Comparison of ENCODE assay signal across 20 mouse cellular contexts in genomic region chr13:96746055-96746454, GRCm38 (mm10). TPM values are rescaled to one million over a fixed set of nuclear protein-coding genes. Genes with fewer than 3 reads are reported as not detected.
DNase-seq lines count a peak whose midpoint lies in the region; ATAC-seq and TF ChIP-seq lines count a peak whose summit lies in the region.
"Had no signal": no experiment of that assay in that cellular context is flagged by ENCODE, and none has a peak within 500 bp of the region (broad histone marks: within the 10 kb centered on the region; RNA-seq: fewer than 3 reads in every experiment).

No protein-coding gene starts in this region.

- H3K4me2 ChIP-seq in midbrain, postnatal 0 days (ENCODE audit: low read depth, low read length, poor library complexity, severe bottlenecking), result no peak overlapping the region
- no peak overlapping the region for H3K4me2 ChIP-seq in midbrain, embryonic 15.5 days
- H3K4me2 ChIP-seq: heart, embryonic 11.5 days had no signal

- no peaks in the 10 kb centered on the region for H3K36me3 ChIP-seq in midbrain, postnatal 0 days (ENCODE audit: insufficient read depth, low read length)
- H3K36me3 ChIP-seq in midbrain, embryonic 15.5 days (replicated peaks), result no peaks in the 10 kb centered on the region
- H3K36me3 ChIP-seq: G1E had no signal

- no peak overlapping the region for H3K4me3 ChIP-seq in midbrain, postnatal 0 days (ENCODE audit: low read depth, low read length)
- no peak overlapping the region for H3K4me3 ChIP-seq in midbrain, embryonic 15.5 days
- H3K4me3 ChIP-seq: gastrocnemius, adult 2 months; left cerebral cortex, adult 2 months had no signal

- H3K27ac ChIP-seq in midbrain, postnatal 0 days (ENCODE audit: low read depth, low read length), result no peak overlapping the region
- no peak overlapping the region for H3K27ac ChIP-seq in midbrain, embryonic 15.5 days
- H3K27ac ChIP-seq: gastrocnemius, adult 2 months; left cerebral cortex, adult 2 months; liver, embryonic 14.5 days had no signal

- ATAC-seq in midbrain, postnatal 0 days (ENCODE audit: low FRiP score), result no peak
- ATAC-seq in midbrain, embryonic 15.5 days (replicated peaks), result no peak
- peak; percentile 52; the same call in 1 of the 2 replicates for ATAC-seq in megakaryocyte-erythroid progenitor cell, adult 5-6 weeks (replicated peaks; ENCODE audit: low FRiP score, low TSS enrichment, poor library complexity, severe bottlenecking)
- ATAC-seq: intestine, postnatal 0 days had no signal

- H3K9ac ChIP-seq in midbrain, postnatal 0 days (replicated peaks; ENCODE audit: low read length, poor library complexity, severe bottlenecking), result no peak overlapping the region
- no peak overlapping the region for H3K9ac ChIP-seq in midbrain, embryonic 15.5 days
- H3K9ac ChIP-seq: liver, embryonic 14.5 days had no signal

- H3K27me3 ChIP-seq in midbrain, postnatal 0 days (ENCODE audit: insufficient read depth, low read length), result no peaks in the 10 kb centered on the region
- no peaks in the 10 kb centered on the region for H3K27me3 ChIP-seq in midbrain, embryonic 15.5 days (replicated peaks)

- no peaks in the 10 kb centered on the region for H3K9me3 ChIP-seq in midbrain, postnatal 0 days (ENCODE audit: low read length)
- H3K9me3 ChIP-seq in midbrain, embryonic 15.5 days, result no peaks in the 10 kb centered on the region

- H3K4me1 ChIP-seq in midbrain, postnatal 0 days (ENCODE audit: insufficient read depth, low read length), result no peaks in the 10 kb centered on the region
- no peaks in the 10 kb centered on the region for H3K4me1 ChIP-seq in midbrain, embryonic 15.5 days

- DNase-seq in cerebellum, postnatal 10 days, result peak; percentile 38 to 51
- no peak for DNase-seq in cerebellum, postnatal 36 days
- DNase-seq in kidney, postnatal 10 days, result peak; percentile 13
- DNase-seq in kidney, adult 8-10 months, result no peak
- DNase-seq in midbrain, postnatal 0 days (ENCODE audit: low spot score), result peak; percentile 50
- no peak for DNase-seq in layer of hippocampus, adult 18-20 months (ENCODE audit: low spot score in 2 of 2)
- DNase-seq: cerebellum, adult 11-12 months; gastrocnemius, adult 2 months; heart, postnatal 4 days had no signal

- 41% methylated on average over 6 of the region's 6 CpGs for WGBS in midbrain, postnatal 0 days
- WGBS in midbrain, embryonic 15.5 days, result 49% methylated on average over 6 of the region's 6 CpGs

- peak; percentile 18 for TF ChIP-seq CTCF in midbrain, postnatal 0 days (IDR thresholded peaks at IDR 0.05)

RNA-seq across cellular contexts. Expression of gene Ankrd31, which starts 2.0 kb away (rescaled TPM):
- 0.05 and 0.09 TPM in 2 replicates for total RNA-seq in midbrain, postnatal 0 days (2014; rRNA removed)
- 0.14 and 0.16 TPM in 2 replicates for polyA plus RNA-seq in midbrain, postnatal 0 days (2015; fragmentation: Nextera tagmentation; extraction: Ambion mirVana)
- 0.04 and 0.06 TPM in 2 replicates for polyA plus RNA-seq in midbrain, embryonic 15.5 days (2015; fragmentation: Nextera tagmentation; extraction: Ambion mirVana)
- total RNA-seq in megakaryocyte-erythroid progenitor cell, adult 5-6 weeks (2014; fragmentation: Nextera tagmentation), result not detected in 2 replicates
- total RNA-seq in megakaryocyte-erythroid progenitor cell, adult 5-6 weeks (2017), result not detected in 2 replicates
- under 1 TPM; 0.20 to 0.74 TPM for total RNA-seq in layer of hippocampus, adult 18-20 months (2021)
- total RNA-seq: gastrocnemius, adult 2 months; heart, postnatal 4 days had no signal
- polyA plus RNA-seq: C2C12; forebrain, embryonic 11.5 days; G1E; heart, embryonic 11.5 days; small intestine, adult 2 months; stomach, embryonic 16.5 days had no signal

Comparison
In these comparisons a context has a peak if more than half of its experiments do, and no peak if none do; other contexts are left out.
1. DNase-seq: peak in cerebellum, postnatal 10 days (2 of 2), kidney, postnatal 10 days (single experiment) and midbrain, postnatal 0 days (single experiment); none in cerebellum, postnatal 36 days (0 of 2), kidney, adult 8-10 months (0 of 2) and layer of hippocampus, adult 18-20 months (0 of 2).